Mouse (Mus musculus) small intestine, adult 2 months (tissue): ENCODE measurements around the gene Mthfsd.

ENCODE experiments used
- CTCF ChIP-seq: fragments of 200-500 bp; IDR thresholded peaks from 2 replicates; pipeline ENCODE4 v1.5.1; 2012; ENCODE audit warnings: low read depth, mild to moderate bottlenecking, control low read depth, inconsistent platforms, low read length, moderate library complexity, mixed read lengths; ENCODE audit not compliant: insufficient replicate concordance, insufficient read length; ENCODE audit errors: extremely low read depth
- POLR2A ChIP-seq: fragments of 200-500 bp; IDR thresholded peaks from 2 replicates; pipeline ENCODE4 v1.6.1; 2012; ENCODE audit warnings: low read depth, mild to moderate bottlenecking, control low read depth, inconsistent platforms, low read length, moderate library complexity

GRCm38 (mm10) chr8:121113261-121113660, 5.1 kb upstream of the Mthfsd start:
- peak; percentile 98; the same call in 1 of the 2 replicates for TF ChIP-seq CTCF
- TF ChIP-seq POLR2A = no peak; the same call in 1 of the 2 replicates
